In genomic region chr10:128231697-128232419, GRCm38 (mm10) we compare ENCODE assay signal across 8 mouse cellular contexts. TPM values are rescaled to one million over a fixed set of nuclear protein-coding genes. Genes with fewer than 3 reads are reported as not detected.
DNase-seq lines count a peak whose midpoint lies in the region; ATAC-seq and TF ChIP-seq lines count a peak whose summit lies in the region.

Timeless (plus strand) TSS chr10:128232065.

- ATAC-seq in heart, embryonic 13.5 days (ENCODE audit: extremely low read depth, insufficient number of reproducible peaks, low FRiP score, low TSS enrichment): peak; percentile 87
- ATAC-seq in kidney, postnatal 0 days (replicated peaks; ENCODE audit: low FRiP score, low read depth): peak; percentile 89
- peak; percentile 89 for ATAC-seq in liver, embryonic 11.5 days (replicated peaks; ENCODE audit: low FRiP score)

- H3K9me3 ChIP-seq in erythroblast, embryonic 14.5 days (ENCODE audit: control insufficient read depth, low read length): no peaks in the 10 kb centered on the region
- no peaks in the 10 kb centered on the region for H3K9me3 ChIP-seq in heart, embryonic 13.5 days
- no peaks in the 10 kb centered on the region for H3K9me3 ChIP-seq in kidney, postnatal 0 days (replicated peaks; ENCODE audit: low read length)
- no peaks in the 10 kb centered on the region for H3K9me3 ChIP-seq in liver, embryonic 11.5 days (ENCODE audit: control insufficient read depth, low read length)

- peak within 1 kb of the TSS; percentile 91 for H3K4me2 ChIP-seq in heart, embryonic 13.5 days
- H3K4me2 ChIP-seq in kidney, postnatal 0 days (ENCODE audit: low read length): peak within 1 kb of the TSS; percentile 80
- peak within 1 kb of the TSS; percentile 68 for H3K4me2 ChIP-seq in liver, embryonic 11.5 days
- H3K4me2 ChIP-seq in myocyte (ENCODE audit: low read depth): peak within 1 kb of the TSS; percentile 89

- TF ChIP-seq CTCF in kidney, postnatal 0 days (IDR thresholded peaks at IDR 0.05; ENCODE audit: low read depth): no peak

- peak within 1 kb of the TSS; percentile 64 for H3ac ChIP-seq in myocyte (ENCODE audit: control insufficient read depth, insufficient read length)

- H3K27ac ChIP-seq in heart, embryonic 13.5 days (replicated peaks): peak within 1 kb of the TSS; percentile 95
- H3K27ac ChIP-seq in kidney, postnatal 0 days: peak within 1 kb of the TSS; percentile 93
- H3K27ac ChIP-seq in liver, embryonic 11.5 days (ENCODE audit: low read depth, low read length): peak within 1 kb of the TSS; percentile 90

- peaks cover 30% of the 10 kb centered on the region for H3K36me3 ChIP-seq in erythroblast, embryonic 14.5 days (ENCODE audit: control insufficient read depth)
- H3K36me3 ChIP-seq in heart, embryonic 13.5 days: peaks cover 11% of the 10 kb centered on the region; the same call in 1 of the 2 replicates
- no peaks in the 10 kb centered on the region for H3K36me3 ChIP-seq in kidney, postnatal 0 days (ENCODE audit: insufficient read depth, low read length)
- H3K36me3 ChIP-seq in liver, embryonic 11.5 days (ENCODE audit: control insufficient read depth, insufficient read depth, low read length): peaks cover 2% of the 10 kb centered on the region; the same call in 1 of the 2 replicates
- H3K36me3 ChIP-seq in myocyte (ENCODE audit: control insufficient read depth, insufficient read depth): no peaks in the 10 kb centered on the region

- DNase-seq in CD4-positive helper T cell, adult 2 months (ENCODE audit: low read depth, low spot score): peak; percentile 90
- DNase-seq in brain, embryonic 18.5 days (ENCODE audit: low read depth, low spot score): peak; percentile 57
- peak; percentile 90 for DNase-seq in kidney, postnatal 0 days (ENCODE audit: low spot score)
- DNase-seq in liver, embryonic 11.5 days (ENCODE audit: low spot score): peak; percentile 86
- DNase-seq in spleen, postnatal 4 days (ENCODE audit: low spot score in 2 of 2): peak; percentile 88 to 97

- peak within 1 kb of the TSS; percentile 92 for H3K9ac ChIP-seq in heart, embryonic 13.5 days
- peak within 1 kb of the TSS; percentile 71 for H3K9ac ChIP-seq in kidney, postnatal 0 days (ENCODE audit: low read depth, low read length)
- peak within 1 kb of the TSS; percentile 97 for H3K9ac ChIP-seq in liver, embryonic 11.5 days (ENCODE audit: low read depth, low read length)

- peaks cover 59% of the 10 kb centered on the region for H3K4me1 ChIP-seq in erythroblast, embryonic 14.5 days (ENCODE audit: control insufficient read depth)
- peaks cover 21% of the 10 kb centered on the region for H3K4me1 ChIP-seq in heart, embryonic 13.5 days
- no peaks in the 10 kb centered on the region for H3K4me1 ChIP-seq in kidney, postnatal 0 days (replicated peaks; ENCODE audit: insufficient read depth, low read length)
- peaks cover 17% of the 10 kb centered on the region for H3K4me1 ChIP-seq in liver, embryonic 11.5 days (replicated peaks; ENCODE audit: control insufficient read depth, insufficient read depth, low read length)

- no peaks in the 10 kb centered on the region for H3K79me2 ChIP-seq in myocyte (ENCODE audit: control insufficient read depth, insufficient read depth)

- under 1% methylated on average over 52 of the region's 58 CpGs for WGBS in heart, embryonic 13.5 days
- under 1% methylated on average over 58 of the region's 58 CpGs for WGBS in kidney, postnatal 0 days
- under 1% methylated on average over 58 of the region's 58 CpGs for WGBS in liver, embryonic 11.5 days

- peak within 1 kb of the TSS; percentile 97 for H3K4me3 ChIP-seq in erythroblast, embryonic 14.5 days (replicated peaks)
- peak within 1 kb of the TSS; percentile 75 for H3K4me3 ChIP-seq in heart, embryonic 13.5 days
- H3K4me3 ChIP-seq in kidney, postnatal 0 days (replicated peaks; ENCODE audit: low read depth, low read length): peak within 1 kb of the TSS; percentile 80
- H3K4me3 ChIP-seq in liver, embryonic 11.5 days (ENCODE audit: low read depth, low read length): peak within 1 kb of the TSS; percentile 72
- H3K4me3 ChIP-seq in myocyte: peak within 1 kb of the TSS; percentile 53

- TF ChIP-seq POLR2A in myocyte (IDR thresholded peaks at IDR 0.05; ENCODE audit: insufficient read length, low read depth): peak; percentile 65

- H3K27me3 ChIP-seq in erythroblast, embryonic 14.5 days (ENCODE audit: control insufficient read depth): no peaks in the 10 kb centered on the region
- no peaks in the 10 kb centered on the region for H3K27me3 ChIP-seq in heart, embryonic 13.5 days (replicated peaks)
- no peaks in the 10 kb centered on the region for H3K27me3 ChIP-seq in kidney, postnatal 0 days (ENCODE audit: insufficient read depth, low read length)
- no peaks in the 10 kb centered on the region for H3K27me3 ChIP-seq in liver, embryonic 11.5 days (replicated peaks; ENCODE audit: control insufficient read depth, insufficient read depth, low read length)
- H3K27me3 ChIP-seq in myocyte (ENCODE audit: control insufficient read depth, insufficient read depth, insufficient read length): no peaks in the 10 kb centered on the region

TF ChIP-seq in myocyte, 11 proteins besides CTCF, POLR2A, EP300 and RAD21:
- TF ChIP-seq TCF12 (IDR thresholded peaks at IDR 0.05; ENCODE audit: insufficient read depth, poor library complexity, severe bottlenecking) (no peak), MYOD1 (IDR thresholded peaks at IDR 0.05; ENCODE audit: control insufficient read depth in 1 of 3, insufficient read length in 2 of 3, low read depth in 2 of 3) (no peak), USF1 (IDR thresholded peaks at IDR 0.05; ENCODE audit: low read depth) (no peak), POLR2AphosphoS2 (IDR thresholded peaks at IDR 0.05; ENCODE audit: insufficient read length, low read depth) (peak; percentile 59), E2F4 (IDR thresholded peaks at IDR 0.05; ENCODE audit: insufficient read depth) (peak; percentile 92)

RNA-seq across cellular contexts. Expression of gene Timeless, which starts in this region (rescaled TPM):
- 2.7 and 3.0 TPM in 2 replicates for polyA plus RNA-seq in erythroblast, embryonic 14.5 days (2012)
- polyA plus RNA-seq in heart, embryonic 13.5 days (2015; fragmentation: Nextera tagmentation; extraction: Ambion mirVana): 32.2 and 34.0 TPM in 2 replicates
- 26.4 and 33.3 TPM in 2 replicates for polyA plus RNA-seq in kidney, postnatal 0 days (2015; fragmentation: Nextera tagmentation; extraction: Ambion mirVana)
- 67.5 and 71.2 TPM in 2 replicates for polyA plus RNA-seq in liver, embryonic 11.5 days (2014; fragmentation: Nextera tagmentation; extraction: Ambion mirVana)
- polyA plus RNA-seq in myocyte (2012; fragmentation: generic; extraction: Trizol): 4.9 TPM

Comparison
In these comparisons a context has a peak if more than half of its experiments do, and no peak if none do; other contexts are left out.
1. Peak in every context shown above with its lines: DNase-seq, ATAC-seq, H3K4me3 ChIP-seq and H3K27ac ChIP-seq.